Comparison of ENCODE assay signal across 8 mouse cellular contexts in the genomic region with DNA sequence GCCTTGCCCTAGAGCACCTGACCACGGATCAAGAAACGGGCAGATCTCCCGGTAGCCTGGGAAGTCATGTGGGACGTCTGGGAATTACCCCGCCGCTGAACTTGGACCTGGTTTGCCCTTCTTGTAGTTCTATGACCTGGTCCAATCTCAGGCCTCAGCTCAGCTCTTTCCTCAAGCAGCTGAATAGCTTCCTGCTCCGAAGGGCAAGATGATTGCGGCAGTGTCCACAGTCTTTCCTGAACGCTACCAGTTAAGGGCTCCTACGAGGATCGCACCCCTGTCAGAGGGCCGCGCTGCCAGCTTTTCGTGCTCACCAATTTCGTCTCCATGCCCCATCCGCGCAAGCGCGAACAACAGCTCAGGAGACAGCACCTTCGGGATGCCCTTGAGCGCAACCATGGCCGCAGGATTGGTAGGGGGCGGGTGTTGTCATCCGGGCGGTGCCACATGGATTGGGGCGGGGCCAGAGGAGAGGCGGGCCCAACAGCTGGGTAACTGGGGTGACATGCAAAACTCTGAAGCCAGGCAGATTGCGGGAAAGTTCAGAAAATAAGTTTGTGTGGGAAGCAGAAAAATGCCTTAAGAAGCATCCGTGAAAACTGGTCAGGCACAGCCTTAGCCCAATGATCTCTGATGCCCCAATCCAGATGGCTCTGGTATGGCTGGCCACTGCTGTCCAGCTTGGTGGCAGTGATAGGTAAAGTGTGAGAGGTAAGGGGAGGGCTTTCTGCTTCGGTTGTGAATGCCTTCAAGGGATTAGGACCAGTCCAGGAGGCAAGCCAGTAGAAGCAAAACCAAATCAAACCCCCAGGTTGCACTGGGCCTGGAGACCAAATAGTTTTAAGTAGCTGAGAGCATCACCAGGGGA. TPM values are rescaled to one million over a fixed set of nuclear protein-coding genes. Genes with fewer than 3 reads are reported as not detected.
DNase-seq lines count a peak whose midpoint lies in the region; ATAC-seq and TF ChIP-seq lines count a peak whose summit lies in the region.

TSS of gene Fuom (minus strand) at position 449 of the 868 bp plus-strand sequence.

- H3K79me2 ChIP-seq in heart, adult 2 months (replicated peaks; ENCODE audit: control insufficient read depth, insufficient read depth, low read length) = no peaks in the 10 kb centered on the region

- H3K27me3 ChIP-seq in embryonic facial prominence, embryonic 14.5 days (replicated peaks; ENCODE audit: control insufficient read depth, insufficient read depth, low read length) = no peaks in the 10 kb centered on the region
- H3K27me3 ChIP-seq in heart, adult 2 months (ENCODE audit: control insufficient read depth, insufficient read depth, low read length) = no peaks in the 10 kb centered on the region
- H3K27me3 ChIP-seq in limb, embryonic 14.5 days (ENCODE audit: control insufficient read depth, insufficient read depth, low read length) = no peaks in the 10 kb centered on the region
- H3K27me3 ChIP-seq in midbrain, embryonic 16.5 days (ENCODE audit: control insufficient read depth, insufficient read depth, low read depth, low read length) = no peaks in the 10 kb centered on the region

- TF ChIP-seq POLR2A in bone marrow, adult 2 months (IDR thresholded peaks at IDR 0.05; ENCODE audit: borderline replicate concordance, control insufficient read depth, low read depth, low read length) = no peak
- TF ChIP-seq POLR2A in heart, adult 2 months (IDR thresholded peaks at IDR 0.05; ENCODE audit: insufficient read depth, low read depth, low read length) = peak; percentile 76
- no peak for TF ChIP-seq POLR2A in limb, embryonic 14.5 days (IDR thresholded peaks at IDR 0.05; ENCODE audit: borderline replicate concordance, extremely low read depth, insufficient read depth, insufficient read length)

- TF ChIP-seq CTCF in bone marrow, adult 2 months (IDR thresholded peaks at IDR 0.05; ENCODE audit: control insufficient read depth, insufficient read depth, low read length) = no peak
- no peak for TF ChIP-seq CTCF in heart, adult 2 months (IDR thresholded peaks at IDR 0.05)

- peak within 1 kb of the TSS; percentile 67 for H3K9ac ChIP-seq in embryonic facial prominence, embryonic 14.5 days (ENCODE audit: low read depth, low read length)
- peak within 1 kb of the TSS; percentile 68 for H3K9ac ChIP-seq in heart, adult 2 months (ENCODE audit: low read depth, low read length)
- peak within 1 kb of the TSS; percentile 62 for H3K9ac ChIP-seq in limb, embryonic 14.5 days (ENCODE audit: low read depth, low read length, severe bottlenecking)
- H3K9ac ChIP-seq in midbrain, embryonic 16.5 days (ENCODE audit: low read depth, low read length) = peak within 1 kb of the TSS; percentile 66

- intact Hi-C loops in heart, adult 2 months (cut with DNase I) = loop anchor here (1.0 to 2.0 kb wide), 2 partner anchors 15 to 66 kb away; partner anchors contain the start of genes Echs1, Tubgcp2 and Zfp511

- no peak within 1 kb of the TSS for H3K27ac ChIP-seq in bone marrow, adult 2 months (ENCODE audit: control insufficient read depth, insufficient read depth, low read depth, low read length, poor library complexity)
- no peak within 1 kb of the TSS for H3K27ac ChIP-seq in embryonic facial prominence, embryonic 14.5 days (replicated peaks; ENCODE audit: low read depth, low read length)
- H3K27ac ChIP-seq in heart, adult 2 months = peak within 1 kb of the TSS; percentile 85
- H3K27ac ChIP-seq in limb, embryonic 14.5 days (replicated peaks; ENCODE audit: low read depth, low read length) = no peak within 1 kb of the TSS
- peak within 1 kb of the TSS; percentile 57; the same call in 1 of the 2 replicates for H3K27ac ChIP-seq in midbrain, embryonic 16.5 days (ENCODE audit: low read length)

- H3K4me3 ChIP-seq in bone marrow, adult 2 months (replicated peaks; ENCODE audit: control insufficient read depth, low read depth, low read length) = peak within 1 kb of the TSS; percentile 63
- peak within 1 kb of the TSS; percentile 48 for H3K4me3 ChIP-seq in embryonic facial prominence, embryonic 14.5 days (ENCODE audit: low read depth, low read length)
- H3K4me3 ChIP-seq in heart, adult 2 months = peak within 1 kb of the TSS; percentile 65
- H3K4me3 ChIP-seq in limb, embryonic 14.5 days (replicated peaks; ENCODE audit: low read length) = peak within 1 kb of the TSS; percentile 42
- peak within 1 kb of the TSS; percentile 46 for H3K4me3 ChIP-seq in midbrain, embryonic 16.5 days (ENCODE audit: low read depth, low read length)

- peaks cover 2% of the 10 kb centered on the region for H3K4me1 ChIP-seq in bone marrow, adult 2 months (ENCODE audit: control insufficient read depth, insufficient read depth, low read length)
- peaks cover 5% of the 10 kb centered on the region; the same call in 1 of the 2 replicates for H3K4me1 ChIP-seq in embryonic facial prominence, embryonic 14.5 days (ENCODE audit: control insufficient read depth, insufficient read depth, low read length)
- peaks cover 2% of the 10 kb centered on the region; the same call in 1 of the 2 replicates for H3K4me1 ChIP-seq in heart, adult 2 months (ENCODE audit: control insufficient read depth, insufficient read depth, low read length)
- H3K4me1 ChIP-seq in limb, embryonic 14.5 days (ENCODE audit: control insufficient read depth, insufficient read depth, low read length) = 0 out of 2 replicates have a peak, but pooled peaks cover 3% of the 10 kb centered on the region
- peaks cover 14% of the 10 kb centered on the region for H3K4me1 ChIP-seq in midbrain, embryonic 16.5 days (ENCODE audit: control insufficient read depth, insufficient read depth, low read length)

- WGBS in bone marrow, adult 2 months = 4% methylated on average over 30 of the region's 30 CpGs
- WGBS in embryonic facial prominence, embryonic 14.5 days = under 1% methylated on average over 26 of the region's 30 CpGs
- under 1% methylated on average over 30 of the region's 30 CpGs for WGBS in heart, adult 2 months
- WGBS in limb, embryonic 14.5 days = 1% methylated on average over 30 of the region's 30 CpGs
- WGBS in midbrain, embryonic 16.5 days = 1% methylated on average over 30 of the region's 30 CpGs

- peak; percentile 84 to 85 for DNase-seq in B cell, adult 2 months
- peak; percentile 89 for DNase-seq in embryonic facial prominence, embryonic 14.5 days (ENCODE audit: low spot score)
- peak; percentile 90 to 91 for DNase-seq in heart, adult 2 months
- DNase-seq in kidney, adult 8-10 months = peak; percentile 91 to 92
- peak; percentile 71 for DNase-seq in limb, embryonic 14.5 days (ENCODE audit: low spot score)
- peak; percentile 49 to 85 for DNase-seq in spleen, postnatal 10 days (ENCODE audit: low spot score in 2 of 2)

- H3K36me3 ChIP-seq in embryonic facial prominence, embryonic 14.5 days (ENCODE audit: control insufficient read depth, insufficient read depth, low read length) = peaks cover 22% of the 10 kb centered on the region
- H3K36me3 ChIP-seq in heart, adult 2 months (ENCODE audit: control insufficient read depth, insufficient read depth, low read length) = no peaks in the 10 kb centered on the region
- H3K36me3 ChIP-seq in limb, embryonic 14.5 days (ENCODE audit: control insufficient read depth, insufficient read depth, low read length) = peaks cover 15% of the 10 kb centered on the region
- H3K36me3 ChIP-seq in midbrain, embryonic 16.5 days (ENCODE audit: control insufficient read depth, insufficient read depth, low read length) = peaks cover 6% of the 10 kb centered on the region; the same call in 1 of the 2 replicates

- H3K9me3 ChIP-seq in embryonic facial prominence, embryonic 14.5 days (ENCODE audit: control insufficient read depth, low read length) = no peaks in the 10 kb centered on the region
- no peaks in the 10 kb centered on the region for H3K9me3 ChIP-seq in limb, embryonic 14.5 days (ENCODE audit: control insufficient read depth, low read length)
- no peaks in the 10 kb centered on the region for H3K9me3 ChIP-seq in midbrain, embryonic 16.5 days (replicated peaks; ENCODE audit: control insufficient read depth, low read length, poor library complexity, severe bottlenecking)

- TF ChIP-seq EP300 in heart, adult 2 months (IDR thresholded peaks at IDR 0.05; ENCODE audit: insufficient read depth, low read depth, low read length) = no peak

- H3K4me2 ChIP-seq in embryonic facial prominence, embryonic 14.5 days (ENCODE audit: low read depth, low read length) = peak within 1 kb of the TSS; percentile 76
- peak within 1 kb of the TSS; percentile 76 for H3K4me2 ChIP-seq in limb, embryonic 14.5 days (replicated peaks; ENCODE audit: low read depth, low read length, severe bottlenecking)
- H3K4me2 ChIP-seq in midbrain, embryonic 16.5 days (ENCODE audit: low read length) = peak within 1 kb of the TSS; percentile 78

- peak; percentile 94 for ATAC-seq in embryonic facial prominence, embryonic 14.5 days (ENCODE audit: low read depth)
- ATAC-seq in limb, embryonic 14.5 days (ENCODE audit: low FRiP score, low read depth) = peak; percentile 89
- ATAC-seq in midbrain, embryonic 16.5 days = peak; percentile 89

RNA-seq across cellular contexts. Expression of gene Fuom, which starts in this region (rescaled TPM):
- polyA plus RNA-seq in bone marrow, adult 2 months (2011; ENCODE audit: insufficient read depth, insufficient read length, low replicate concordance, missing spikeins) = 11.3 and 18.7 TPM in 2 replicates
- 26.0 and 29.4 TPM in 2 replicates for polyA plus RNA-seq in embryonic facial prominence, embryonic 14.5 days (2014; fragmentation: Nextera tagmentation; extraction: Ambion mirVana)
- total RNA-seq in heart, adult 2 months (2021) = 10 to 100 TPM; 71.5 to 83.4 TPM
- 101 and 120 TPM in 2 replicates for polyA plus RNA-seq in heart, adult 2 months (2012; rRNA removed)
- 30.3 TPM in 2 replicates for polyA plus RNA-seq in limb, embryonic 14.5 days (2012; rRNA removed)
- polyA plus RNA-seq in limb, embryonic 14.5 days (2014; fragmentation: Nextera tagmentation; extraction: Ambion mirVana) = 28.3 and 28.8 TPM in 2 replicates
- 32.2 and 33.3 TPM in 2 replicates for polyA plus RNA-seq in midbrain, embryonic 16.5 days (2015; fragmentation: Nextera tagmentation; extraction: Ambion mirVana)

Comparison
In these comparisons a context has a peak if more than half of its experiments do, and no peak if none do; other contexts are left out.
1. H3K27ac ChIP-seq: peak in heart, adult 2 months (single experiment) and midbrain, embryonic 16.5 days (single experiment); none in bone marrow, adult 2 months (single experiment), embryonic facial prominence, embryonic 14.5 days (single experiment) and limb, embryonic 14.5 days (single experiment).
2. Peak in every context shown above with its lines, with median percentiles within 50 percentile points of each other: DNase-seq, H3K4me3 ChIP-seq, ATAC-seq, H3K4me2 ChIP-seq and H3K9ac ChIP-seq.